Comparison of ENCODE assay signal across 9 mouse cellular contexts in genomic region chr15:78571554-78572269, GRCm38 (mm10). TPM values are rescaled to one million over a fixed set of nuclear protein-coding genes. Genes with fewer than 3 reads are reported as not detected.
A peak's percentile ranks its signal among the peaks of the same experiment; 100 is the strongest.
DNase-seq lines count a peak whose midpoint lies in the region; ATAC-seq and TF ChIP-seq lines count a peak whose summit lies in the region.
"Had no signal": no experiment of that assay in that cellular context is flagged by ENCODE, and none has a peak within 500 bp of the region (broad histone marks: within the 10 kb centered on the region; RNA-seq: fewer than 3 reads in every experiment).

No protein-coding gene starts in this region.

- TF ChIP-seq CTCF in E14TG2a.4 (conservative IDR thresholded peaks at IDR 0.05; ENCODE audit: low read length) = no peak

- H3K9me3 ChIP-seq in E14TG2a.4 (ENCODE audit: low read length) = no peaks in the 10 kb centered on the region
- no peaks in the 10 kb centered on the region for H3K9me3 ChIP-seq in embryonic facial prominence, embryonic 10.5 days
- no peaks in the 10 kb centered on the region for H3K9me3 ChIP-seq in liver, embryonic 13.5 days (replicated peaks)
- H3K9me3 ChIP-seq in hindbrain, embryonic 12.5 days (replicated peaks) = no peaks in the 10 kb centered on the region
- H3K9me3 ChIP-seq: limb, embryonic 12.5 days had no signal

- H3K9ac ChIP-seq in liver, embryonic 13.5 days = peak overlapping the region; percentile 79
- no peak overlapping the region for H3K9ac ChIP-seq in hindbrain, embryonic 12.5 days
- H3K9ac ChIP-seq: limb, embryonic 12.5 days had no signal

- no peaks in the 10 kb centered on the region for H3K36me3 ChIP-seq in E14TG2a.4 (ENCODE audit: insufficient read depth, low read length)
- H3K36me3 ChIP-seq in embryonic facial prominence, embryonic 10.5 days (replicated peaks) = no peaks in the 10 kb centered on the region
- peaks cover 24% of the 10 kb centered on the region for H3K36me3 ChIP-seq in liver, embryonic 13.5 days
- H3K36me3 ChIP-seq in hindbrain, embryonic 12.5 days = no peaks in the 10 kb centered on the region
- H3K36me3 ChIP-seq: limb, embryonic 12.5 days had no signal

- peak overlapping the region; percentile 43; the same call in 1 of the 2 replicates for H3K4me3 ChIP-seq in E14TG2a.4 (replicated peaks; ENCODE audit: low read length)
- no peak overlapping the region for H3K4me3 ChIP-seq in embryonic facial prominence, embryonic 10.5 days
- H3K4me3 ChIP-seq in liver, embryonic 13.5 days (replicated peaks) = peak overlapping the region; percentile 61
- no peak overlapping the region for H3K4me3 ChIP-seq in hindbrain, embryonic 12.5 days
- H3K4me3 ChIP-seq: limb, embryonic 12.5 days had no signal

- 64% methylated on average over 16 of the region's 16 CpGs for WGBS in embryonic facial prominence, embryonic 10.5 days
- 6% methylated on average over 16 of the region's 16 CpGs for WGBS in liver, embryonic 13.5 days (ENCODE audit: insufficient replicate concordance)
- WGBS in hindbrain, embryonic 12.5 days = 67% methylated on average over 16 of the region's 16 CpGs

- peak; percentile 92 for ATAC-seq in liver, embryonic 13.5 days (ENCODE audit: low read depth)
- ATAC-seq in hindbrain, embryonic 12.5 days (ENCODE audit: low FRiP score) = no peak

- peak overlapping the region; percentile 15; the same call in 1 of the 2 replicates for H3K27ac ChIP-seq in embryonic facial prominence, embryonic 10.5 days (replicated peaks)
- H3K27ac ChIP-seq in liver, embryonic 13.5 days = peak overlapping the region; percentile 95
- H3K27ac ChIP-seq in hindbrain, embryonic 12.5 days = no peak overlapping the region
- H3K27ac ChIP-seq: limb, embryonic 12.5 days had no signal

- H3K27me3 ChIP-seq in E14TG2a.4 (ENCODE audit: insufficient read depth, low read length) = peaks cover 7% of the 10 kb centered on the region
- H3K27me3 ChIP-seq in embryonic facial prominence, embryonic 10.5 days (replicated peaks; ENCODE audit: low read depth, poor library complexity, severe bottlenecking) = no peaks in the 10 kb centered on the region
- no peaks in the 10 kb centered on the region for H3K27me3 ChIP-seq in liver, embryonic 13.5 days
- H3K27me3 ChIP-seq in hindbrain, embryonic 12.5 days = no peaks in the 10 kb centered on the region; the same call in 1 of the 2 replicates

- peak overlapping the region; percentile 77 for H3K4me2 ChIP-seq in liver, embryonic 13.5 days
- H3K4me2 ChIP-seq in hindbrain, embryonic 12.5 days (replicated peaks) = no peak overlapping the region
- H3K4me2 ChIP-seq: limb, embryonic 12.5 days had no signal

- intact Hi-C loops in left cerebral cortex, postnatal 4 days (cut with DNase I) = no loop called here

- no peak for DNase-seq in embryonic facial prominence, embryonic 10.5 days (ENCODE audit: low spot score)
- DNase-seq in liver, embryonic 13.5 days = peak; percentile 85
- DNase-seq in spleen, adult 12 weeks (ENCODE audit: low spot score) = peak; percentile 72
- DNase-seq in right cerebral cortex, postnatal 4 days = no peak
- no peak for DNase-seq in left cerebral cortex, postnatal 4 days
- DNase-seq in frontal cortex, postnatal 14 days (ENCODE audit: low spot score in 2 of 2) = no peak

- peaks cover 52% of the 10 kb centered on the region for H3K4me1 ChIP-seq in E14TG2a.4 (replicated peaks; ENCODE audit: low read depth, low read length)
- H3K4me1 ChIP-seq in embryonic facial prominence, embryonic 10.5 days = peaks cover 9% of the 10 kb centered on the region
- peaks cover 75% of the 10 kb centered on the region for H3K4me1 ChIP-seq in liver, embryonic 13.5 days (replicated peaks)
- H3K4me1 ChIP-seq in hindbrain, embryonic 12.5 days = no peaks in the 10 kb centered on the region
- H3K4me1 ChIP-seq: limb, embryonic 12.5 days had no signal

RNA-seq across cellular contexts. Expression of gene Rac2, which starts 0.9 kb away (rescaled TPM):
- polyA plus RNA-seq in embryonic facial prominence, embryonic 10.5 days (2016; fragmentation: Nextera tagmentation; extraction: Ambion mirVana) = 5.0 and 7.7 TPM in 2 replicates
- 75.2 and 81.2 TPM in 2 replicates for polyA plus RNA-seq in liver, embryonic 13.5 days (2015; fragmentation: Nextera tagmentation; extraction: Ambion mirVana)
- 1 to 10 TPM; 1.4 to 4.2 TPM for total RNA-seq in left cerebral cortex, postnatal 4 days (2021)
- polyA plus RNA-seq in hindbrain, embryonic 12.5 days (2016; fragmentation: Nextera tagmentation; extraction: Ambion mirVana) = 4.9 and 5.7 TPM in 2 replicates

RNA-seq across cellular contexts. Expression of gene Cyth4, which starts 25.1 kb away (rescaled TPM):
- polyA plus RNA-seq in embryonic facial prominence, embryonic 10.5 days (2016; fragmentation: Nextera tagmentation; extraction: Ambion mirVana) = 3.8 and 5.8 TPM in 2 replicates
- 11.9 and 12.5 TPM in 2 replicates for polyA plus RNA-seq in liver, embryonic 13.5 days (2015; fragmentation: Nextera tagmentation; extraction: Ambion mirVana)
- 1 to 10 TPM; 3.9 to 6.0 TPM for total RNA-seq in left cerebral cortex, postnatal 4 days (2021)
- polyA plus RNA-seq in hindbrain, embryonic 12.5 days (2016; fragmentation: Nextera tagmentation; extraction: Ambion mirVana) = 6.3 and 7.8 TPM in 2 replicates

RNA-seq across cellular contexts. Expression of gene Sstr3, which starts 27.2 kb away (rescaled TPM):
- polyA plus RNA-seq in embryonic facial prominence, embryonic 10.5 days (2016; fragmentation: Nextera tagmentation; extraction: Ambion mirVana) = not detected in 2 replicates
- polyA plus RNA-seq in liver, embryonic 13.5 days (2015; fragmentation: Nextera tagmentation; extraction: Ambion mirVana) = not detected in 2 replicates
- 1 to 10 TPM; 5.5 to 6.5 TPM for total RNA-seq in left cerebral cortex, postnatal 4 days (2021)
- 0.09 and 0.57 TPM in 2 replicates for polyA plus RNA-seq in hindbrain, embryonic 12.5 days (2016; fragmentation: Nextera tagmentation; extraction: Ambion mirVana)

RNA-seq across cellular contexts. Expression of gene C1qtnf6, which starts 40.5 kb away (rescaled TPM):
- polyA plus RNA-seq in embryonic facial prominence, embryonic 10.5 days (2016; fragmentation: Nextera tagmentation; extraction: Ambion mirVana) = 9.6 and 10.4 TPM in 2 replicates
- 3.6 and 4.5 TPM in 2 replicates for polyA plus RNA-seq in liver, embryonic 13.5 days (2015; fragmentation: Nextera tagmentation; extraction: Ambion mirVana)
- 10 to 100 TPM; 12.2 to 13.4 TPM for total RNA-seq in left cerebral cortex, postnatal 4 days (2021)
- 11.6 and 13.0 TPM in 2 replicates for polyA plus RNA-seq in hindbrain, embryonic 12.5 days (2016; fragmentation: Nextera tagmentation; extraction: Ambion mirVana)

Comparison
In these comparisons a context has a peak if more than half of its experiments do, and no peak if none do; other contexts are left out.
1. H3K4me3 ChIP-seq: peak in E14TG2a.4 (single experiment) and liver, embryonic 13.5 days (single experiment); none in embryonic facial prominence, embryonic 10.5 days (single experiment) and hindbrain, embryonic 12.5 days (single experiment).
2. DNase-seq: peak in liver, embryonic 13.5 days (single experiment) and spleen, adult 12 weeks (single experiment); none in embryonic facial prominence, embryonic 10.5 days (single experiment), right cerebral cortex, postnatal 4 days (single experiment), left cerebral cortex, postnatal 4 days (single experiment) and frontal cortex, postnatal 14 days (0 of 2).